Mouse (Mus musculus) hindbrain, embryonic 11.5 days (tissue): Measurements from ENCODE around the gene Csrnp3. TPM values are rescaled to one million over a fixed set of nuclear protein-coding genes. Genes with fewer than 3 reads are reported as not detected.

ENCODE experiments used
- ATAC-seq: fragments of 200-750 bp; cut with Nextera tagmentation; 2 replicates; pipeline ENCODE4 v1.8.0; 2017; ENCODE audit warnings: mild to moderate bottlenecking, moderate TSS enrichment, moderate library complexity; ENCODE audit not compliant: low FRiP score
- DNase-seq: peaks from one replicate; pipeline ENCODE4 v3.0.0-alpha.2; 2015; ENCODE audit warnings: low spot score
- H3K27ac ChIP-seq: fragments of 300-500 bp; sonication (generic); 2 replicates; pipeline ENCODE4 v1.5.1; 2014; ENCODE audit warnings: mild to moderate bottlenecking, low read depth, low read length
- H3K27me3 ChIP-seq: fragments of 300-500 bp; sonication (generic); 2 replicates; pipeline ENCODE4 v1.6.1; 2014; ENCODE audit warnings: mild to moderate bottlenecking, low read length, moderate library complexity, mixed read lengths; ENCODE audit not compliant: control insufficient read depth, insufficient read depth
- H3K36me3 ChIP-seq: fragments of 300-500 bp; sonication (generic); 2 replicates; pipeline ENCODE4 v1.6.1; 2014; ENCODE audit warnings: mild to moderate bottlenecking, low read length, moderate library complexity, mixed read lengths; ENCODE audit not compliant: control insufficient read depth, insufficient read depth
- H3K4me1 ChIP-seq: fragments of 300-500 bp; sonication (generic); replicated peaks from 2 replicates; pipeline ENCODE4 v1.6.1; 2014; ENCODE audit warnings: low read length, mixed read lengths; ENCODE audit not compliant: control insufficient read depth, insufficient read depth
- H3K4me2 ChIP-seq: fragments of 300-500 bp; sonication (generic); replicated peaks from 2 replicates; pipeline ENCODE4 v1.6.1; 2014; ENCODE audit warnings: mild to moderate bottlenecking, low read depth, low read length
- H3K4me3 ChIP-seq: fragments of 300-500 bp; sonication (generic); 2 replicates; pipeline ENCODE4 v1.5.1; 2014; ENCODE audit warnings: low read depth, low read length
- H3K9ac ChIP-seq: fragments of 300-500 bp; sonication (generic); 2 replicates; pipeline ENCODE4 v1.6.1; 2014; ENCODE audit warnings: low read depth, low read length
- H3K9me3 ChIP-seq: fragments of 300-500 bp; sonication (generic); 2 replicates; pipeline ENCODE4 v1.6.1; 2016; ENCODE audit warnings: low read length; ENCODE audit not compliant: control insufficient read depth
- WGBS: fragments of 180-500 bp; shearing (Covaris S2); extraction: QIAGEN DNeasy Blood & Tissue Kit; methylation state at CpG from one replicate; pipeline ENCODE4 v1.1.7; 2014; 5-methylcytosine and 5-hydroxymethylcytosine counted together
- polyA plus RNA-seq: library from polyadenylated mRNA; unstranded; fragments of >200 nt; fragmentation: Nextera tagmentation; extraction: Ambion mirVana; gene quantifications from 2 replicates; pipeline ENCODE4 v1.2.1, GENCODE M21; 2014

Gene Csrnp3
- polyA plus RNA-seq, 1 experiment from 2014 or later = 32.3 TPM

- no peak overlapping the region for H3K4me3 ChIP-seq
- ATAC-seq = peak; percentile 25; the same call in 1 of the 2 replicates
- H3K9ac ChIP-seq = no peak overlapping the region
- no peaks in the 10 kb centered on the region for H3K4me1 ChIP-seq
- H3K27me3 ChIP-seq = no peaks in the 10 kb centered on the region
- no peak for DNase-seq
- WGBS = 77% methylated on average over 9 of the region's 9 CpGs
- no peaks in the 10 kb centered on the region for H3K36me3 ChIP-seq
- no peak overlapping the region for H3K4me2 ChIP-seq
- no peaks in the 10 kb centered on the region for H3K9me3 ChIP-seq
- no peak overlapping the region for H3K27ac ChIP-seq
Measured at GRCm38 (mm10) chr2:66034907-66035679, 189.5 kb downstream of the Csrnp3 start.

GRCm38 (mm10) chr2:66040611-66041010, 195.0 kb downstream of the Csrnp3 start:
- ATAC-seq = no peak
- DNase-seq = no peak
- Histone ChIP-seq H3K4me3 (no peak overlapping the region), H3K4me1 (0 out of 2 replicates have a peak, but pooled peaks cover 3% of the 10 kb centered on the region), H3K36me3 (no peaks in the 10 kb centered on the region), H3K27me3 (no peaks in the 10 kb centered on the region), H3K9me3 (no peaks in the 10 kb centered on the region), H3K9ac (no peak overlapping the region), H3K4me2 (no peak overlapping the region), H3K27ac (0 out of 2 replicates have a peak overlapping the region, but pooled peaks have one; percentile 36)

- DNase-seq = no peak
- Histone ChIP-seq H3K27me3 (no peaks in the 10 kb centered on the region), H3K4me1 (0 out of 2 replicates have a peak, but pooled peaks cover 3% of the 10 kb centered on the region), H3K9ac (no peak overlapping the region), H3K9me3 (no peaks in the 10 kb centered on the region), H3K27ac (peak overlapping the region; percentile 36; the same call in 1 of the 2 replicates), H3K4me3 (no peak overlapping the region), H3K4me2 (no peak overlapping the region), H3K36me3 (no peaks in the 10 kb centered on the region)
- 77% methylated on average over 21 of the region's 21 CpGs for WGBS
- no peak; the same call in none of the 2 replicates for ATAC-seq
Measured at GRCm38 (mm10) chr2:66041203-66041916, 195.8 kb downstream of the Csrnp3 start.

- no peak overlapping the region for H3K9ac ChIP-seq
- H3K27ac ChIP-seq = peak overlapping the region; percentile 24; the same call in 1 of the 2 replicates
- no peak overlapping the region for H3K4me2 ChIP-seq
Measured at GRCm38 (mm10) chr2:66041917-66042419, 196.4 kb downstream of the Csrnp3 start.

GRCm38 (mm10) chr2:66043441-66044404, 198.2 kb downstream of the Csrnp3 start:
- Histone ChIP-seq H3K9me3 (no peaks in the 10 kb centered on the region), H3K27ac (peak overlapping the region; percentile 70), H3K27me3 (no peaks in the 10 kb centered on the region), H3K4me3 (no peak overlapping the region), H3K4me2 (no peak overlapping the region), H3K36me3 (no peaks in the 10 kb centered on the region), H3K4me1 (0 out of 2 replicates have a peak, but pooled peaks cover 3% of the 10 kb centered on the region), H3K9ac (0 out of 2 replicates have a peak overlapping the region, but pooled peaks have one; percentile 8)
- ATAC-seq (peak; percentile 93), DNase-seq (peak; percentile 78)
- 39% methylated on average over 17 of the region's 17 CpGs for WGBS

More at GRCm38 (mm10) chr2:66041917-66042419, 196.4 kb downstream of the Csrnp3 start:
- DNase-seq (peak; percentile 74), ATAC-seq (peak; percentile 65)
- Histone ChIP-seq H3K36me3 (no peaks in the 10 kb centered on the region), H3K9me3 (no peaks in the 10 kb centered on the region), H3K4me1 (0 out of 2 replicates have a peak, but pooled peaks cover 3% of the 10 kb centered on the region), H3K4me3 (no peak overlapping the region), H3K27me3 (no peaks in the 10 kb centered on the region)
- WGBS = 77% methylated on average over 9 of the region's 9 CpGs

- Histone ChIP-seq H3K36me3 (no peaks in the 10 kb centered on the region), H3K27me3 (no peaks in the 10 kb centered on the region), H3K4me1 (0 out of 2 replicates have a peak, but pooled peaks cover 3% of the 10 kb centered on the region), H3K9ac (no peak overlapping the region), H3K4me3 (no peak overlapping the region), H3K9me3 (no peaks in the 10 kb centered on the region), H3K4me2 (no peak overlapping the region), H3K27ac (peak overlapping the region; percentile 70)
- peak; percentile 31; the same call in 1 of the 2 replicates for ATAC-seq
- DNase-seq = no peak
- 92% methylated on average over 12 of the region's 12 CpGs for WGBS
Measured at GRCm38 (mm10) chr2:66044405-66045089, 199.0 kb downstream of the Csrnp3 start.

- Histone ChIP-seq H3K27me3 (no peaks in the 10 kb centered on the region), H3K4me3 (no peak overlapping the region), H3K36me3 (no peaks in the 10 kb centered on the region), H3K27ac (no peak overlapping the region), H3K9me3 (no peaks in the 10 kb centered on the region), H3K9ac (no peak overlapping the region), H3K4me1 (no peaks in the 10 kb centered on the region), H3K4me2 (no peak overlapping the region)
- DNase-seq (no peak), ATAC-seq (no peak)
- WGBS = 88% methylated on average over 10 of the region's 10 CpGs
Measured at GRCm38 (mm10) chr2:66063291-66063690, 217.7 kb downstream of the Csrnp3 start.
